Mouse (Mus musculus) MEL (cell line): ENCODE results near the gene Pdcd5. TPM values are rescaled to one million over a fixed set of nuclear protein-coding genes. Genes with fewer than 3 reads are reported as not detected.

Experiments used
- DNase-seq: peaks from one replicate; pipeline ENCODE4 v3.0.0; 2011; ENCODE audit warnings: low read depth, low spot score
- H3K27ac ChIP-seq: 2 replicates; pipeline ENCODE4 v1.5.1; 2012; ENCODE audit warnings: low read depth, mild to moderate bottlenecking, control low read depth, low read length, moderate library complexity; ENCODE audit not compliant: control insufficient read depth
- H3K27me3 ChIP-seq, 2 experiments: fragments of 150-350 bp in 1 of 2; sonication (generic) in 1 of 2; 2 replicates each; pipeline ENCODE4 v1.6.1; 2012; ENCODE audit warnings: low read length in 2 of 2, mild to moderate bottlenecking in 2 of 2, improper control_type of control experiment in 1 of 2, moderate library complexity in 1 of 2; ENCODE audit not compliant: insufficient read depth in 2 of 2, control insufficient read depth in 1 of 2
- H3K36me3 ChIP-seq, 2 experiments: 2 replicates each; pipeline ENCODE4 v1.6.1; 2012 to 2014; ENCODE audit warnings: low read length in 2 of 2, improper control_type of control experiment in 1 of 2, inconsistent platforms in 1 of 2, mild to moderate bottlenecking in 1 of 2; ENCODE audit not compliant: insufficient read depth in 2 of 2, control insufficient read depth in 1 of 2
- H3K4me1 ChIP-seq, 2 experiments: fragments of 150-350 bp in 1 of 2; sonication (generic) in 1 of 2; 2 replicates each; pipeline ENCODE4 v1.6.1; 2012; ENCODE audit warnings: low read length in 2 of 2, improper control_type of control experiment in 1 of 2, mild to moderate bottlenecking in 1 of 2; ENCODE audit not compliant: insufficient read depth in 2 of 2, control insufficient read depth in 1 of 2
- H3K4me3 ChIP-seq, 2 experiments: fragments of 150-350 bp in 1 of 2; sonication (generic) in 1 of 2; 2 replicates each; pipeline ENCODE4 v1.5.1; 2012; ENCODE audit warnings: low read depth in 2 of 2, low read length in 2 of 2, mild to moderate bottlenecking in 2 of 2, moderate library complexity in 2 of 2, control low read depth in 1 of 2, improper control_type of control experiment in 1 of 2; ENCODE audit not compliant: control insufficient read depth in 1 of 2, insufficient read depth in 1 of 2
- H3K79me2 ChIP-seq: 2 replicates; pipeline ENCODE4 v1.6.1; 2012; ENCODE audit warnings: mild to moderate bottlenecking, low read length, moderate library complexity; ENCODE audit not compliant: control insufficient read depth, poor library complexity, insufficient read depth
- H3K9ac ChIP-seq: 2 replicates; pipeline ENCODE4 v1.6.1; 2012; ENCODE audit warnings: low read depth, mild to moderate bottlenecking, control low read depth, low read length, moderate library complexity; ENCODE audit not compliant: control insufficient read depth, poor library complexity, severe bottlenecking
- H3K9me3 ChIP-seq: fragments of 150-350 bp; sonication (generic); replicated peaks from 2 replicates; pipeline ENCODE4 v1.6.1; 2012; ENCODE audit warnings: mild to moderate bottlenecking, low read length, improper control_type of control experiment, moderate library complexity; ENCODE audit not compliant: insufficient read depth
- CTCF ChIP-seq, 3 experiments: IDR thresholded peaks in 2 of 3; conservative IDR thresholded peaks in 1 of 3; 2 replicates each; pipeline ENCODE4 v1.5.1; 2011 to 2012; ENCODE audit warnings: low read length in 3 of 3, low read depth in 2 of 3, mild to moderate bottlenecking in 2 of 3, improper control_type of control experiment in 1 of 3, inconsistent platforms in 1 of 3, mixed read lengths in 1 of 3, moderate library complexity in 1 of 3; ENCODE audit not compliant: control insufficient read depth in 1 of 3, insufficient read depth in 1 of 3, poor library complexity in 1 of 3, severe bottlenecking in 1 of 3
- ELF1 ChIP-seq: IDR thresholded peaks from 2 replicates; pipeline ENCODE4 v1.6.1; 2014; ENCODE audit warnings: low read depth, mild to moderate bottlenecking, inconsistent platforms, low read length, improper control_type of control experiment, moderate library complexity
- EP300 ChIP-seq, 2 experiments: IDR thresholded peaks; 2 replicates each; pipeline ENCODE4 v1.6.1; 2011; ENCODE audit warnings: improper control_type of control experiment in 2 of 2, low read length in 2 of 2, low read depth in 1 of 2, mild to moderate bottlenecking in 1 of 2
- ETS1 ChIP-seq: IDR thresholded peaks from 2 replicates; pipeline ENCODE4 v1.6.1; 2012; ENCODE audit warnings: low read depth, mild to moderate bottlenecking, inconsistent platforms, low read length, improper control_type of control experiment, moderate library complexity
- GATA1 ChIP-seq: IDR thresholded peaks from 2 replicates; pipeline ENCODE4 v1.6.1; 2011; ENCODE audit warnings: low read depth, low read length, improper control_type of control experiment
- KAT2A ChIP-seq: conservative IDR thresholded peaks from 2 replicates; pipeline ENCODE4 v1.6.1; 2012; ENCODE audit warnings: low read depth, low read length, improper control_type of control experiment, inconsistent platforms
- MAFK ChIP-seq: IDR thresholded peaks from 2 replicates; pipeline ENCODE4 v1.6.1; 2011; ENCODE audit warnings: low read depth, mild to moderate bottlenecking, low read length, improper control_type of control experiment, borderline replicate concordance
- MAX ChIP-seq: IDR thresholded peaks from 2 replicates; pipeline ENCODE4 v1.6.1; 2011; ENCODE audit warnings: low read length, improper control_type of control experiment
- MYB ChIP-seq: IDR thresholded peaks from 2 replicates; pipeline ENCODE4 v1.6.1; 2011; ENCODE audit warnings: mild to moderate bottlenecking, low read depth, low read length, improper control_type of control experiment
- NRF1 ChIP-seq: IDR thresholded peaks from 2 replicates; pipeline ENCODE4 v1.6.1; 2014; ENCODE audit warnings: low read depth, mild to moderate bottlenecking, inconsistent platforms, low read length, improper control_type of control experiment, moderate library complexity; ENCODE audit not compliant: poor library complexity, insufficient read depth, severe bottlenecking
- POLR2A ChIP-seq, 2 experiments: IDR thresholded peaks; 2 replicates each; pipeline ENCODE4 v1.6.1; 2011 to 2012; ENCODE audit warnings: low read length in 2 of 2, mild to moderate bottlenecking in 2 of 2, control low read depth in 1 of 2, improper control_type of control experiment in 1 of 2, low read depth in 1 of 2, moderate library complexity in 1 of 2; ENCODE audit not compliant: control insufficient read depth in 1 of 2, insufficient read depth in 1 of 2, poor library complexity in 1 of 2
- RCOR1 ChIP-seq: IDR thresholded peaks from 2 replicates; pipeline ENCODE4 v1.6.1; 2012; ENCODE audit warnings: low read depth, mild to moderate bottlenecking, inconsistent platforms, low read length, improper control_type of control experiment
- SIN3A ChIP-seq: IDR thresholded peaks from 2 replicates; pipeline ENCODE4 v1.6.1; 2012; ENCODE audit warnings: low read length, improper control_type of control experiment, inconsistent platforms
- TAL1 ChIP-seq: IDR thresholded peaks from 2 replicates; pipeline ENCODE4 v1.6.1; 2012; ENCODE audit warnings: mild to moderate bottlenecking, inconsistent platforms, low read length, moderate library complexity, mixed read lengths
- TCF12 ChIP-seq: IDR thresholded peaks from 2 replicates; pipeline ENCODE4 v1.6.1; 2014; ENCODE audit warnings: low read depth, mild to moderate bottlenecking, inconsistent platforms, low read length, improper control_type of control experiment, moderate library complexity
- ZMIZ1 ChIP-seq: IDR thresholded peaks from 2 replicates; pipeline ENCODE4 v1.6.1; 2012; ENCODE audit warnings: low read depth, mild to moderate bottlenecking, inconsistent platforms, low read length, improper control_type of control experiment, moderate library complexity
- ZNF384 ChIP-seq: IDR thresholded peaks from 2 replicates; pipeline ENCODE4 v1.6.1; 2012; ENCODE audit warnings: low read depth, mild to moderate bottlenecking, inconsistent platforms, low read length, improper control_type of control experiment
- polyA plus RNA-seq, 2 experiments: library from polyadenylated mRNA; stranded (reverse) in 1 of 2; unstranded in 1 of 2; fragments of >175 nt in 1 of 2; fragments of >200 nt in 1 of 2; gene quantifications; 2 replicates each; pipeline versions ENCODE4 v1.2.1 to v1.2.4; 2012; ENCODE audit warnings: low replicate concordance in 2 of 2, low read depth in 1 of 2; ENCODE audit not compliant: insufficient read length in 2 of 2, insufficient read depth in 1 of 2, missing spikeins in 1 of 2
- total RNA-seq: library from RNA; depleted of rRNA; stranded (reverse); fragments of 300-350 nt; gene quantifications from 2 replicates; pipeline ENCODE4 v1.2.3, GENCODE M21; 2012

Pdcd5 gene
- total and polyA plus RNA-seq, 3 experiments = 118 to 1,267 (median 221) TPM

GRCm38 (mm10) chr7:35692117-35692516 lies 44.8 kb upstream of the Pdcd5 start:
- no peak for TF ChIP-seq ELF1
- TF ChIP-seq TAL1 = no peak
- TF ChIP-seq RCOR1 = no peak
- no peak for TF ChIP-seq ZMIZ1
- TF ChIP-seq EP300 (IDR thresholded peaks at IDR 0.05; ENCODE audit: low read depth in 1 of 2, low read length in 2 of 2) = no peak
- TF ChIP-seq MAX = no peak
- no peak for TF ChIP-seq MYB
- TF ChIP-seq GATA1 = no peak
- TF ChIP-seq SIN3A = no peak
- TF ChIP-seq ZNF384 = no peak
- TF ChIP-seq KAT2A = no peak
- TF ChIP-seq TCF12 = no peak
- TF ChIP-seq POLR2A (IDR thresholded peaks at IDR 0.05; ENCODE audit: control insufficient read depth in 1 of 2, insufficient read depth in 1 of 2, low read depth in 1 of 2, low read length in 2 of 2, poor library complexity in 1 of 2) = no peak
- no peak for TF ChIP-seq MAFK
- H3K79me2 ChIP-seq = no peaks in the 10 kb centered on the region

GRCm38 (mm10) chr7:35688781-35689349 lies 41.5 kb upstream of the Pdcd5 start:
- H3K36me3 ChIP-seq = no peaks in the 10 kb centered on the region
- H3K9ac ChIP-seq = no peak overlapping the region
- DNase-seq = no peak
- H3K27me3 ChIP-seq = no peaks in the 10 kb centered on the region
- no peak overlapping the region for H3K4me3 ChIP-seq
- H3K9me3 ChIP-seq = no peaks in the 10 kb centered on the region
- no peak for TF ChIP-seq ETS1
- H3K4me1 ChIP-seq = no peaks in the 10 kb centered on the region
- H3K27ac ChIP-seq = no peak overlapping the region
- no peaks in the 10 kb centered on the region for H3K79me2 ChIP-seq

More at GRCm38 (mm10) chr7:35692117-35692516, 44.8 kb upstream of the Pdcd5 start:
- no peak for DNase-seq
- H3K9me3 ChIP-seq = no peaks in the 10 kb centered on the region
- H3K27ac ChIP-seq = no peak overlapping the region
- no peaks in the 10 kb centered on the region for H3K4me1 ChIP-seq
- no peak overlapping the region for H3K9ac ChIP-seq
- H3K27me3 ChIP-seq = no peaks in the 10 kb centered on the region
- no peaks in the 10 kb centered on the region for H3K36me3 ChIP-seq
- H3K4me3 ChIP-seq = no peak overlapping the region

- H3K4me3 ChIP-seq = no peak overlapping the region
- no peaks in the 10 kb centered on the region for H3K79me2 ChIP-seq
- no peak for DNase-seq
- H3K9ac ChIP-seq = no peak overlapping the region
- H3K36me3 ChIP-seq = no peaks in the 10 kb centered on the region
- no peaks in the 10 kb centered on the region for H3K9me3 ChIP-seq
- no peak overlapping the region for H3K27ac ChIP-seq
- no peak for TF ChIP-seq ZMIZ1
- TF ChIP-seq CTCF (IDR thresholded peaks at IDR 0.05 in 2 of 3, conservative IDR thresholded peaks at IDR 0.05 in 1 of 3; ENCODE audit: control insufficient read depth in 1 of 3, insufficient read depth in 1 of 3, low read depth in 2 of 3, low read length in 3 of 3, poor library complexity in 1 of 3, severe bottlenecking in 1 of 3) = no peak
- TF ChIP-seq ELF1 = no peak
- TF ChIP-seq NRF1 = no peak
- no peak for TF ChIP-seq KAT2A
- H3K4me1 ChIP-seq = no peaks in the 10 kb centered on the region
- no peaks in the 10 kb centered on the region for H3K27me3 ChIP-seq
These were observed 41.0 kb upstream of the Pdcd5 start for GRCm38 (mm10) chr7:35688276-35688675.
